Comparison of ENCODE assay signal across 5 mouse cellular contexts in the genomic region with DNA sequence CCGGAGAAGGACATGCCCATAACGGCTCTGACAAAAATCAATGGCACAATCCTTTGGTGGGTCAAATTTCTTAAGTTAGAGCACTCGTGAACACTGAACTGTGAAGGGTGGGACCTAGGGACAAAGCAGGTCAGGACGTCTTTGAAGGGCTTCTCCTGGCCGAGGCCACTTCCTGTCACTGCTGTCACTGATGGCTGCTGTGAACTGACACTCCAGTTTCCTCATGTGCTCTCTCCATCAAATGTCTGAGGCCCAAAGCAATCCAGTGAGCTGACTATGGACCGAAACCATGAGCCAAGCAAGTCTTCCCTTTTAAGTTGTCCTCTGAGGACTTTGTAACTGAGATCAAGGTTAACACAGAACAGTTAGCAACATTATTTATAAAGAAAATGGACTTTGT.
DNase-seq lines count a peak whose midpoint lies in the region; ATAC-seq lines count a peak whose summit lies in the region.

No protein-coding gene starts in this region.

- ATAC-seq in CD4-positive, CD25-positive, alpha-beta regulatory T cell, adult 4 months, result peak; percentile 51
- peak; percentile 56 for ATAC-seq in granulocyte monocyte progenitor cell, adult 5-6 weeks (replicated peaks; ENCODE audit: poor library complexity, severe bottlenecking)
- ATAC-seq in megakaryocyte, adult 5-6 weeks (ENCODE audit: poor library complexity, severe bottlenecking), result peak; percentile 56; the same call in 1 of the 2 replicates
- peak; percentile 42; the same call in 1 of the 2 replicates for ATAC-seq in megakaryocyte progenitor cell, adult 5-6 weeks (replicated peaks; ENCODE audit: poor library complexity)

- DNase-seq in 416B (ENCODE audit: low read depth), result peak; percentile 49

Comparison
In these comparisons a context has a peak if more than half of its experiments do, and no peak if none do; other contexts are left out.
1. Peak in every context shown above with its lines: DNase-seq and ATAC-seq.